Mouse (Mus musculus): ENCODE measurements at regions not wholly inside any gene's neighbourhood (a gene's known extent, or its start where the extent isn't known, plus 50 kb on each side); places are given as distances from the start of the nearest gene placed in this dataset.

- no peak for DNase-seq
- H3K27ac ChIP-seq (ENCODE audit: control insufficient read depth, insufficient read depth, low read length) = no peak overlapping the region
- 93% methylated on average over 9 of the region's 9 CpGs for WGBS
- H3K27me3 ChIP-seq (ENCODE audit: control insufficient read depth, insufficient read depth, low read length) = no peaks in the 10 kb centered on the region
- no peak overlapping the region for H3K4me3 ChIP-seq (ENCODE audit: control insufficient read depth, insufficient read depth, low read length)
- H3K36me3 ChIP-seq (ENCODE audit: control insufficient read depth, insufficient read depth, low read length) = no peaks in the 10 kb centered on the region
- no peaks in the 10 kb centered on the region; the same call in 1 of the 2 replicates for H3K4me1 ChIP-seq (replicated peaks; ENCODE audit: control insufficient read depth, insufficient read depth, low read length)
- TF ChIP-seq CTCF (IDR thresholded peaks at IDR 0.05; ENCODE audit: borderline replicate concordance, control insufficient read depth, extremely low read depth, insufficient read depth, low read length, poor library complexity) (no peak), POLR2A (IDR thresholded peaks at IDR 0.05; ENCODE audit: control insufficient read depth, extremely low read depth, insufficient read depth, low read length, poor library complexity) (no peak)
These were observed 53.7 kb upstream of the Tarbp1 start for GRCm38 (mm10) chr8:126528434-126529080.

GRCm38 (mm10) chr8:126526864-126527571, 52.2 kb upstream of the Tarbp1 start:
- Histone ChIP-seq H3K27me3 (ENCODE audit: control insufficient read depth, insufficient read depth, low read length) (no peaks in the 10 kb centered on the region), H3K27ac (ENCODE audit: control insufficient read depth, insufficient read depth, low read length) (no peak overlapping the region), H3K4me3 (ENCODE audit: control insufficient read depth, insufficient read depth, low read length) (no peak overlapping the region), H3K4me1 (replicated peaks; ENCODE audit: control insufficient read depth, insufficient read depth, low read length) (no peaks in the 10 kb centered on the region; the same call in 1 of the 2 replicates), H3K36me3 (ENCODE audit: control insufficient read depth, insufficient read depth, low read length) (no peaks in the 10 kb centered on the region)
- no peak for TF ChIP-seq POLR2A (IDR thresholded peaks at IDR 0.05; ENCODE audit: control insufficient read depth, extremely low read depth, insufficient read depth, low read length, poor library complexity)
- no peak for TF ChIP-seq CTCF (IDR thresholded peaks at IDR 0.05; ENCODE audit: borderline replicate concordance, control insufficient read depth, extremely low read depth, insufficient read depth, low read length, poor library complexity)
- DNase-seq = no peak
- 57% methylated on average over 14 of the region's 14 CpGs for WGBS

- Histone ChIP-seq H3K27me3 (ENCODE audit: control insufficient read depth, insufficient read depth, low read length) (no peaks in the 10 kb centered on the region), H3K36me3 (ENCODE audit: control insufficient read depth, insufficient read depth, low read length) (no peaks in the 10 kb centered on the region), H3K4me3 (ENCODE audit: control insufficient read depth, insufficient read depth, low read length) (no peak overlapping the region), H3K27ac (ENCODE audit: control insufficient read depth, insufficient read depth, low read length) (no peak overlapping the region), H3K4me1 (replicated peaks; ENCODE audit: control insufficient read depth, insufficient read depth, low read length) (no peaks in the 10 kb centered on the region; the same call in 1 of the 2 replicates)
- TF ChIP-seq CTCF (IDR thresholded peaks at IDR 0.05; ENCODE audit: borderline replicate concordance, control insufficient read depth, extremely low read depth, insufficient read depth, low read length, poor library complexity) (no peak), POLR2A (IDR thresholded peaks at IDR 0.05; ENCODE audit: control insufficient read depth, extremely low read depth, insufficient read depth, low read length, poor library complexity) (no peak)
- no peak for DNase-seq
- 94% methylated on average over 1 of the region's 1 CpGs for WGBS
These were observed 50.7 kb upstream of the Tarbp1 start for GRCm38 (mm10) chr8:126525575-126525974.

Data from thymus, adult 2 months (tissue).